Mouse (Mus musculus): ENCODE data around the gene Cyb5d2. TPM values are rescaled to one million over a fixed set of nuclear protein-coding genes. Genes with fewer than 3 reads are reported as not detected.
"Not testable (repeated sequence)": the region's sequence is repeated elsewhere in the genome, so short reads cannot be mapped to it uniquely, and the experiment has no call there.

The Cyb5d2 gene
- polyA plus RNA-seq, 1 experiment from 2014 or later = 9.4 TPM

DNA sequence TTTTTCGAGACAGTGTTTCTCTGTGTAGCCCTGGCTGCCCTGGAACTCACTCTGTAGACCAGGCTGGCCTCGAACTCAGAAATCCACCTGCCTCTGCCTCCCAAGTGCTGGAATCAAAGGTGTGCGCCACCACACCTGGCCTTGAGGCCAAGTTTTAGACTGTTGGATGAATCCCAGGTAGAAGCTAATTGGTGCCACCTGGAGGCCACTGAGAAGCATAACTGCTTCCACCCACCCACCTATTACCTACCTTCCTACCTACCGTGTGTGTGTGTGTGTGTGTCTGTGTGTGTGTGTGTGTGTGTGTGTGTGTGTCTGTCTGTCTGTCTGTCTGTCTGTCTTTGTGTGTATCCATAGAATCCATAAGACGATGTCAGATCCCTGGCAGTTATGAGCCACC, 58.4 kb downstream of the Cyb5d2 start:
- not testable (repeated sequence) for H3K4me2 ChIP-seq (replicated peaks); H3K9ac ChIP-seq; H3K27ac ChIP-seq (replicated peaks); H3K4me1 ChIP-seq; ATAC-seq (ENCODE audit: insufficient number of reproducible peaks, low FRiP score, low TSS enrichment, low read depth); H3K27me3 ChIP-seq; H3K4me3 ChIP-seq (replicated peaks); H3K9me3 ChIP-seq (replicated peaks)
- peaks cover 47% of the 10 kb centered on the region for H3K36me3 ChIP-seq
- WGBS = 88% methylated on average over 5 of the region's 5 CpGs

GRCm38 (mm10) chr11:72736320-72736719, 59.6 kb downstream of the Cyb5d2 start:
- Histone ChIP-seq H3K27ac (replicated peaks) (no peak overlapping the region), H3K4me1 (no peaks in the 10 kb centered on the region), H3K27me3 (no peaks in the 10 kb centered on the region), H3K4me2 (replicated peaks) (no peak overlapping the region), H3K9me3 (replicated peaks) (no peaks in the 10 kb centered on the region), H3K9ac (no peak overlapping the region), H3K4me3 (replicated peaks) (no peak overlapping the region), H3K36me3 (peaks cover 58% of the 10 kb centered on the region)
- ATAC-seq (ENCODE audit: insufficient number of reproducible peaks, low FRiP score, low TSS enrichment, low read depth) = no peak
- 78% methylated on average over 1 of the region's 1 CpGs for WGBS

GRCm38 (mm10) chr11:72735519-72735860, 60.5 kb downstream of the Cyb5d2 start:
- Histone ChIP-seq H3K4me2 (replicated peaks) (no peak overlapping the region), H3K36me3 (peaks cover 63% of the 10 kb centered on the region), H3K9ac (no peak overlapping the region), H3K4me3 (replicated peaks) (no peak overlapping the region), H3K27me3 (no peaks in the 10 kb centered on the region), H3K27ac (replicated peaks) (no peak overlapping the region), H3K4me1 (no peaks in the 10 kb centered on the region), H3K9me3 (replicated peaks) (no peaks in the 10 kb centered on the region)
- no peak for ATAC-seq (ENCODE audit: insufficient number of reproducible peaks, low FRiP score, low TSS enrichment, low read depth)
- 85% methylated on average over 2 of the region's 2 CpGs for WGBS

- WGBS = 79% methylated on average over 4 of the region's 4 CpGs
- H3K36me3 ChIP-seq = peaks cover 63% of the 10 kb centered on the region
- no peak overlapping the region for H3K9ac ChIP-seq
- H3K4me1 ChIP-seq = no peaks in the 10 kb centered on the region
- H3K4me2 ChIP-seq (replicated peaks) = no peak overlapping the region
- H3K9me3 ChIP-seq (replicated peaks) = no peaks in the 10 kb centered on the region
- no peaks in the 10 kb centered on the region for H3K27me3 ChIP-seq
- H3K4me3 ChIP-seq (replicated peaks) = no peak overlapping the region
- no peak for ATAC-seq (ENCODE audit: insufficient number of reproducible peaks, low FRiP score, low TSS enrichment, low read depth)
- H3K27ac ChIP-seq (replicated peaks) = no peak overlapping the region
Measured at GRCm38 (mm10) chr11:72734840-72735518, 61.0 kb downstream of the Cyb5d2 start.

- no peak overlapping the region for H3K4me3 ChIP-seq (replicated peaks)
- WGBS = 84% methylated on average over 3 of the region's 3 CpGs
- no peak overlapping the region for H3K4me2 ChIP-seq (replicated peaks)
- no peaks in the 10 kb centered on the region for H3K4me1 ChIP-seq
- no peak overlapping the region for H3K27ac ChIP-seq (replicated peaks)
- no peaks in the 10 kb centered on the region for H3K9me3 ChIP-seq (replicated peaks)
- no peak overlapping the region for H3K9ac ChIP-seq
- peaks cover 61% of the 10 kb centered on the region for H3K36me3 ChIP-seq
- H3K27me3 ChIP-seq = no peaks in the 10 kb centered on the region
- no peak for ATAC-seq (ENCODE audit: insufficient number of reproducible peaks, low FRiP score, low TSS enrichment, low read depth)
Measured at GRCm38 (mm10) chr11:72733736-72734135, 62.2 kb downstream of the Cyb5d2 start.

Other genes with a start within 250 kb of the Cyb5d2 start
- gene Spns3, start 245.6 kb downstream of the Cyb5d2 start, polyA plus RNA-seq (2015; fragmentation: Nextera tagmentation; extraction: Ambion mirVana) = 0.53 and 0.95 TPM in 2 replicates
- gene Ube2g1, start 188.9 kb downstream of the Cyb5d2 start, polyA plus RNA-seq (2015; fragmentation: Nextera tagmentation; extraction: Ambion mirVana) = 63.6 and 64.3 TPM in 2 replicates
- gene Ankfy1, start 106.1 kb downstream of the Cyb5d2 start, polyA plus RNA-seq (2015; fragmentation: Nextera tagmentation; extraction: Ambion mirVana) = 20.3 and 21.0 TPM in 2 replicates
- 9.7 and 11.7 TPM in 2 replicates for gene Zzef1, start 84 bp upstream of the Cyb5d2 start, polyA plus RNA-seq (2015; fragmentation: Nextera tagmentation; extraction: Ambion mirVana)
- 4.0 and 5.0 TPM in 2 replicates for gene Atp2a3, start 165.0 kb upstream of the Cyb5d2 start, polyA plus RNA-seq (2015; fragmentation: Nextera tagmentation; extraction: Ambion mirVana)
- gene P2rx1, start 203.0 kb upstream of the Cyb5d2 start, polyA plus RNA-seq (2015; fragmentation: Nextera tagmentation; extraction: Ambion mirVana) = 2.6 and 2.8 TPM in 2 replicates
- 11.4 and 12.0 TPM in 2 replicates for gene Camkk1, start 222.9 kb upstream of the Cyb5d2 start, polyA plus RNA-seq (2015; fragmentation: Nextera tagmentation; extraction: Ambion mirVana)

Measured in embryonic facial prominence, embryonic 15.5 days (tissue).